Mouse (Mus musculus) neutrophil, adult 5-6 weeks (primary cell): ENCODE results near the gene Otx2. TPM values are rescaled to one million over a fixed set of nuclear protein-coding genes. Genes with fewer than 3 reads are reported as not detected.

Source experiments
- ATAC-seq: fragments of 151-379, 151-347 bp; 2 replicates; pipeline ENCODE4 v1.8.0; 2017; ENCODE audit warnings: mild to moderate bottlenecking, moderate TSS enrichment; ENCODE audit not compliant: insufficient number of reproducible peaks, poor library complexity, low FRiP score, severe bottlenecking; ENCODE audit errors: extremely low read depth
- total RNA-seq: library from RNA; stranded (forward); fragments of 200-1000 nt; gene quantifications from 2 replicates; pipeline ENCODE4 v1.2.3, GENCODE M21; 2017

Otx2 gene
- total RNA-seq = not detected in 2 replicates

GRCm38 (mm10) chr14:48673541-48673940, at the start of gene Otx2:
TSS of gene Otx2 (minus strand) at chr14:48673819.
- no peak for ATAC-seq

GRCm38 (mm10) chr14:48722763-48723162, 49.1 kb upstream of the Otx2 start:
- ATAC-seq = no peak

DNA sequence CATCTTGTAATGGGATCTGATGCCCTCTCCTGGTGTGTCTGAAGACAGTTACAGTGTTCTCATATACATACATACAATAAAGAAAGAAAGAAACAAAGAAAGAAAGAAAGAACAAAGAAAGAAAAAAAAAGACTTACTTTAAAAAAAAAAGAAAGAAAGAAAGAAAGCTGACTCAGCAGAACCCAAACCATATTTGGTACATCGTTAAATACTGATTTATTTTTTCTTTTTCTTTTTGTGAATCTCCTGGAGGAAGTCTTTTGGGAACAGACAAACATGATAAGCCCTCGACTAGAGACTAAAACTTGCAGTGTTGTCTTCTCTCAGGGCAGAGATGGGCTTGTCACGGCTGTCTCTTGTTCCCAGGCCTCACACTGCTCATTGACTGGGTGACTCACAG, 45.7 kb upstream of the Otx2 start:
- ATAC-seq = no peak

DNA sequence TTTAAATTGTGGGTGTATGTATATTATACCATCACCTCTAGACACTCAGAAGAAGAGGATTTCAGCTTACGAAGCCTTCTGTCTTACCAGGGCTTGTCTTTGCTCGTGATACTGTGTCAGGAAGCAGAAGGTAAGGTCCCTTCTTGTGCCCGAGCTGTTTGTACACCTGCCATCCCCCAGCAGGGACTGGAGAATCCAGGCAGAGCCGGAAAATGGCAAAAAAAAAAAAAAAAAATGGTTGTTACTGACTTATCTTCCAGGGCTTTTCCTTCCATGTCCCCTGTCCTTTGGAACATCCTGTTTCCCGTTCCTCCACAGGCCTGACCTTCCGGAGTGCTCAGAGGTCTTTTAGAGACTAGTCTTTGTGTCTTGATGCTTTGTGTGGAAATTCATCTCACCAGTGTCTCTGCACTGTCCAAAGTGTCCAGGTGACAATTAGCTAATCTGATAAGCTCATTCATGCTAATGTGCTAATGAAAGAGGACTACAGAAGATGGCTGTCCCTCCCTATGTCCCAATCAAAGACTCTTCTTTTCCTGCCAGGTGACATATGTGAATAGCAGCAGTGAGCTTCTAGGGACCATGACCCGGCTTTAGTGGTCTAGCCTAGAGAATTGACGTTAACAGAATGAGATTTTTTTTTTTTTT, 44.1 kb upstream of the Otx2 start:
- no peak for ATAC-seq

DNA sequence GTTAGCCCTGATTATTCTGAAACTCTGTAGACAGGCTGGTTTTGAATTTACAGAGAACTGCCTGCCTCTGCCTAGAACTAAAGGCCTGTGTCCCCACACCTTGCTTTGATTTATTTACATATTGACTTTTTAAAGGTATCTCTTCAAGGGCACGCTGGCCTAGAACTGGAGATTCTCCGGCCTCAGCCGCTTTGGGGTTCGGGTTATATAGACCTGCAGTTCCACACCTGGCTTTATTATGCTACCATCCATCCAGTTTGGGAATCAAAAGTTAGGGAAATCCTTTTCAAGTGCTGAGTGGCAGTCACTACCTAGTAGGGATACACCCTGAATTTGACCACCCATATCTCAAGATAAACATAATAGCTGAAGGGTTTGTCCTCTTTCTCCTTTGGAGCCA, 42.8 kb upstream of the Otx2 start:
- no peak for ATAC-seq

GRCm38 (mm10) chr14:48710871-48711370, 37.3 kb upstream of the Otx2 start:
- no peak for ATAC-seq

GRCm38 (mm10) chr14:48710062-48710870, 36.6 kb upstream of the Otx2 start:
- no peak for ATAC-seq

GRCm38 (mm10) chr14:48709371-48710061, 35.9 kb upstream of the Otx2 start:
- no peak for ATAC-seq

GRCm38 (mm10) chr14:48707844-48708383, 34.3 kb upstream of the Otx2 start:
- no peak for ATAC-seq

GRCm38 (mm10) chr14:48707391-48707790, 33.8 kb upstream of the Otx2 start:
- ATAC-seq = no peak

- ATAC-seq = no peak
Observed at GRCm38 (mm10) chr14:48700790-48701370, 27.3 kb upstream of the Otx2 start.

DNA sequence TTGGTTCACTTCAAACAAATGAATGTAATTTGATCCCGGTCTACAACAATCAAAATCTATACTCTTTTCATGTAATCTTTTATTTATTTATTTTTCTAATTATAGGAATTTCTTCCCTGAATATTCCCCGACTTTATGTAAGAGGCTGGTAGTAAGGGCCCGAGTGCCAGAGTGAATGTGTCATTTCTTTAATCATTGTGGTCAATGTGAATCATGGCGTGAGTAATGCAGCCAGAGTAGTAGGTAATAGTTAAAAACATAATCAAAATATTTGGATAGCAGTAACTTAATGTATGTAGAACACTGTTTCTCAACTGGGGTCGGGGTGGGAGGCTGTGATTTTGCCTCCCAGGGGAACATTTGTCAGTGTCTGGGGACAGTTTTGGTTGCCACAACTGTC, 6.0 kb upstream of the Otx2 start:
- no peak for ATAC-seq

DNA sequence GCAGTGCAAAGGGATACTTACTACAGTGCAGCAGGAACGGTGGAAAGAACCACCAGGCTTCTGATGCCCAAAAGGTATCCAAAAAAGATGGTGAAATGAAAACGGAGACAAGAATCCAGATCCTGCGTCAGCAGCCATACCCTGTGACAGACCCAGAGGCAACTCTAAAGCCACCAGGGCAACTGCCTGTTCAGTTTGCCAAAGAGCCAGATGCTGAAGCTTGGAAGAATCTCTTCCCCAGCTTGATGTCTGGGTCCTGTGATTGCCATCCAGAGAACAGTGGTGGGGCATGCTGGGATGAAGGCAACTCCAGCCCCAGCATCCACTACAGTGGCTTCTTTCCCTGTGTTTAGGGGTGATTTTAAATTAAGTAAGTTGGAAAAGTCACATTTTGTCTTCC, 5.1 kb upstream of the Otx2 start:
- ATAC-seq = no peak

- no peak for ATAC-seq
Observed at GRCm38 (mm10) chr14:48674036-48674831, 615 bp upstream of the Otx2 start.

GRCm38 (mm10) chr14:48672611-48673176, 925 bp downstream of the Otx2 start:
- no peak for ATAC-seq

GRCm38 (mm10) chr14:48671480-48672240, 2.0 kb downstream of the Otx2 start:
- no peak for ATAC-seq

GRCm38 (mm10) chr14:48670761-48671479, 2.7 kb downstream of the Otx2 start:
- no peak for ATAC-seq
